Mouse (Mus musculus): Measurements from ENCODE around the gene Parn. TPM values are rescaled to one million over a fixed set of nuclear protein-coding genes. Genes with fewer than 3 reads are reported as not detected.

Gene Parn
- total and polyA plus RNA-seq, 3 experiments = 26.7 to 160 (median 38.2) TPM

DNA sequence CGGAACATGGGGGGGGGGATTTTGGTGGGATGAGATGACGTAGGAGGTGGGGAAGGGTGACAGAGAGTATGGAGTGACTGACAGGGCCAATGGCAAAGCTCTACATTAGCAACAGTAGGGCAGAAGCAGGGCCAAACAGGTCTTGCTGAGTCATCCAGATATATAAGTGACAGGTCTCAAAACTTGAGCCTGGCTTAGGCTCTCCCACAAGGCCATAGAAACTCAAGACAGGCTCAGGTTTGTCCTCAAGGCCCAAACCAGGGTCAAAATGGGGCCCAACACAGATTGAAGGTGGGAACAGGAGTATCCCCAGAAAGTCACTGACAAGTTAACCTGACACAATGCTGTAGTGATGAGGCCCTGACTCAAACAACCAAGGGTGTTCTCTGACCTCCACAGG, 99.7 kb downstream of the Parn start:
- no peaks in the 10 kb centered on the region; a peak in 1 of 4 replicates for H3K36me3 ChIP-seq (ENCODE audit: control insufficient read depth in 1 of 2, insufficient read depth in 2 of 2, low read length in 2 of 2)
- no peaks in the 10 kb centered on the region for H3K79me2 ChIP-seq (ENCODE audit: control insufficient read depth, insufficient read depth, low read length, poor library complexity)
- no peak overlapping the region for H3K4me3 ChIP-seq (ENCODE audit: control insufficient read depth in 1 of 2, insufficient read depth in 1 of 2, low read depth in 2 of 2, low read length in 2 of 2)
- H3K4me1 ChIP-seq (ENCODE audit: control insufficient read depth in 1 of 2, insufficient read depth in 2 of 2, low read length in 2 of 2) = peaks cover 0 to 6% of the 10 kb centered on the region in 2 experiments; a peak in 2 of 4 replicates
- H3K27me3 ChIP-seq (ENCODE audit: control insufficient read depth in 1 of 2, insufficient read depth in 2 of 2, low read length in 2 of 2) = no peaks in the 10 kb centered on the region
- no peaks in the 10 kb centered on the region for H3K9me3 ChIP-seq (replicated peaks; ENCODE audit: insufficient read depth, low read length)
- TF ChIP-seq MAZ (IDR thresholded peaks at IDR 0.05; ENCODE audit: low read depth, low read length) (no peak), MYB (IDR thresholded peaks at IDR 0.05; ENCODE audit: low read depth, low read length) (no peak), MYC (IDR thresholded peaks at IDR 0.05; ENCODE audit: low read depth, low read length) (no peak), UBTF (IDR thresholded peaks at IDR 0.05; ENCODE audit: borderline replicate concordance, insufficient read depth, low read depth, low read length) (no peak), KAT2A (conservative IDR thresholded peaks at IDR 0.05; ENCODE audit: low read depth, low read length) (no peak), TBP (IDR thresholded peaks at IDR 0.05; ENCODE audit: low read depth, low read length) (no peak), ZC3H11A (IDR thresholded peaks at IDR 0.05; ENCODE audit: low read depth, low read length) (no peak)
- H3K9ac ChIP-seq (ENCODE audit: control insufficient read depth, low read depth, low read length, poor library complexity, severe bottlenecking) = no peak overlapping the region
- peak; percentile 45 for DNase-seq (ENCODE audit: low read depth, low spot score)
- no peak overlapping the region for H3K27ac ChIP-seq (ENCODE audit: control insufficient read depth, low read depth, low read length)

DNA sequence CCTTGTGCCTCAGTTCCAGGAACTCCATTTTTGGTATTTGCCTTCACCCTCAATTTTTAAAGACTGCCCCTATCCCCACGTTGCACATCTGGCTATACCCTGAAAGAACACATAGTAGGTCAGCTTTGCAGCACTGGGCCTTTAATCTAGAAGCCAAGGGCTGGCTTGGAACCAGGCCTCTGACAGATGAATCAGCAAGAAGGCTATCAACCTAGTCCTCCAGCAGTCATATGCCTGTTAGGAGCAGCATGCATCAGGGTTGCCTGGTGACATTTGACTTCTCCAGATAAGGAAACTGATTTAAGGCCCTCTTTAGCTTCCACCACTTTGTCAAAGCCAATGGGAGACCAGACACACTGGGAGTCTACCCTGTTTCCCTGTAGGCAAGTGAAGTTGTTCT, 100.4 kb downstream of the Parn start:
- Histone ChIP-seq H3K9ac (ENCODE audit: control insufficient read depth, low read depth, low read length, poor library complexity, severe bottlenecking) (no peak overlapping the region), H3K36me3 (ENCODE audit: control insufficient read depth in 1 of 2, insufficient read depth in 2 of 2, low read length in 2 of 2) (no peaks in the 10 kb centered on the region; a peak in 1 of 4 replicates), H3K27ac (ENCODE audit: control insufficient read depth, low read depth, low read length) (no peak overlapping the region), H3K4me1 (ENCODE audit: control insufficient read depth in 1 of 2, insufficient read depth in 2 of 2, low read length in 2 of 2) (peaks cover 0 to 6% of the 10 kb centered on the region in 2 experiments; a peak in 2 of 4 replicates), H3K9me3 (replicated peaks; ENCODE audit: insufficient read depth, low read length) (no peaks in the 10 kb centered on the region), H3K79me2 (ENCODE audit: control insufficient read depth, insufficient read depth, low read length, poor library complexity) (no peaks in the 10 kb centered on the region), H3K4me3 (ENCODE audit: control insufficient read depth in 1 of 2, insufficient read depth in 1 of 2, low read depth in 2 of 2, low read length in 2 of 2) (no peak overlapping the region), H3K27me3 (ENCODE audit: control insufficient read depth in 1 of 2, insufficient read depth in 2 of 2, low read length in 2 of 2) (no peaks in the 10 kb centered on the region)
- DNase-seq (ENCODE audit: low read depth, low spot score) = peak; percentile 65
- TF ChIP-seq TAL1 (IDR thresholded peaks at IDR 0.05; ENCODE audit: low read length) = no peak
- TF ChIP-seq USF2 (IDR thresholded peaks at IDR 0.05; ENCODE audit: borderline replicate concordance in 1 of 2, insufficient read depth in 1 of 2, low read depth in 1 of 2, low read length in 2 of 2) = no peak
- TF ChIP-seq NELFE (IDR thresholded peaks at IDR 0.05; ENCODE audit: low read depth, low read length) = no peak
- TF ChIP-seq SMC3 (IDR thresholded peaks at IDR 0.05; ENCODE audit: low read depth, low read length) = no peak
- TF ChIP-seq CHD1 (IDR thresholded peaks at IDR 0.05; ENCODE audit: low read depth, low read length) = no peak
- no peak for TF ChIP-seq HCFC1 (IDR thresholded peaks at IDR 0.05; ENCODE audit: low read depth, low read length)
- TF ChIP-seq TBP (IDR thresholded peaks at IDR 0.05; ENCODE audit: low read depth, low read length) = no peak
- no peak for TF ChIP-seq MXI1 (IDR thresholded peaks at IDR 0.05; ENCODE audit: low read depth, low read length)
- peak; percentile 59; the same call in 1 of the 2 replicates for TF ChIP-seq ETS1 (IDR thresholded peaks at IDR 0.05; ENCODE audit: low read depth, low read length)
- no peak for TF ChIP-seq CHD2 (IDR thresholded peaks at IDR 0.05; ENCODE audit: low read length)
- TF ChIP-seq GATA1 (IDR thresholded peaks at IDR 0.05; ENCODE audit: low read depth, low read length) = peak; percentile 55; the same call in 1 of the 2 replicates
- TF ChIP-seq E2F4 (IDR thresholded peaks at IDR 0.05; ENCODE audit: borderline replicate concordance, low read depth, low read length) = no peak
- no peak for TF ChIP-seq MYC (IDR thresholded peaks at IDR 0.05; ENCODE audit: low read depth, low read length)
- 0 out of 2 replicates have a peak, but pooled peaks have one; percentile 30 for TF ChIP-seq RCOR1 (IDR thresholded peaks at IDR 0.05; ENCODE audit: low read depth, low read length)
- no peak for TF ChIP-seq GABPA (IDR thresholded peaks at IDR 0.05; ENCODE audit: low read depth, low read length)
- TF ChIP-seq ZC3H11A (IDR thresholded peaks at IDR 0.05; ENCODE audit: low read depth, low read length) = no peak
- no peak for TF ChIP-seq BHLHE40 (IDR thresholded peaks at IDR 0.05; ENCODE audit: borderline replicate concordance, low read depth, low read length)
- no peak for TF ChIP-seq SIN3A (IDR thresholded peaks at IDR 0.05; ENCODE audit: low read length)
- no peak for TF ChIP-seq ELF1 (IDR thresholded peaks at IDR 0.05; ENCODE audit: low read depth, low read length)
- TF ChIP-seq ZKSCAN1 (IDR thresholded peaks at IDR 0.05; ENCODE audit: low read depth, low read length) = peak; percentile 99
- no peak for TF ChIP-seq POLR2AphosphoS5 (IDR thresholded peaks at IDR 0.05; ENCODE audit: borderline replicate concordance, low read depth, low read length)
- TF ChIP-seq EP300 (IDR thresholded peaks at IDR 0.05; ENCODE audit: low read depth in 1 of 2, low read length in 2 of 2) = peak; percentile 20 to 46; a peak in 2 of 4 replicates
- TF ChIP-seq CTCF (IDR thresholded peaks at IDR 0.05 in 2 of 3, conservative IDR thresholded peaks at IDR 0.05 in 1 of 3; ENCODE audit: control insufficient read depth in 1 of 3, insufficient read depth in 1 of 3, low read depth in 2 of 3, low read length in 3 of 3, poor library complexity in 1 of 3, severe bottlenecking in 1 of 3) = no peak
- no peak for TF ChIP-seq MAX (IDR thresholded peaks at IDR 0.05; ENCODE audit: low read length)
- TF ChIP-seq POLR2A (IDR thresholded peaks at IDR 0.05; ENCODE audit: control insufficient read depth in 1 of 2, insufficient read depth in 1 of 2, low read depth in 1 of 2, low read length in 2 of 2, poor library complexity in 1 of 2) = no peak
- no peak for TF ChIP-seq ZMIZ1 (IDR thresholded peaks at IDR 0.05; ENCODE audit: low read depth, low read length)
- TF ChIP-seq TCF12 (IDR thresholded peaks at IDR 0.05; ENCODE audit: low read depth, low read length) = peak; percentile 23; the same call in 1 of the 2 replicates
- no peak for TF ChIP-seq MAFK (IDR thresholded peaks at IDR 0.05; ENCODE audit: borderline replicate concordance, low read depth, low read length)

Data from MEL (cell line).